Mouse (Mus musculus) forebrain, embryonic 14.5 days (tissue): ENCODE data around the gene Ndufaf2. TPM values are rescaled to one million over a fixed set of nuclear protein-coding genes. Genes with fewer than 3 reads are reported as not detected.

Experiments
- ATAC-seq: fragments of 200-750 bp; cut with Nextera tagmentation; 2 replicates; pipeline ENCODE4 v1.8.0; 2017; ENCODE audit warnings: mild to moderate bottlenecking, moderate library complexity
- DNase-seq: peaks from one replicate; pipeline ENCODE4 v3.0.0-alpha.2; 2015; ENCODE audit warnings: low spot score
- H3K27ac ChIP-seq: fragments of 300-500 bp; sonication (generic); 2 replicates; pipeline ENCODE4 v1.5.1; 2014; ENCODE audit warnings: low read depth, mild to moderate bottlenecking, control low read depth, low read length, moderate library complexity
- H3K27me3 ChIP-seq: fragments of 300-500 bp; sonication (generic); replicated peaks from 2 replicates; pipeline ENCODE4 v1.6.1; 2014; ENCODE audit warnings: low read length, control low read depth, mixed read lengths; ENCODE audit not compliant: control insufficient read depth, insufficient read depth
- H3K36me3 ChIP-seq: fragments of 300-500 bp; sonication (generic); 2 replicates; pipeline ENCODE4 v1.6.1; 2014; ENCODE audit warnings: low read length, control low read depth; ENCODE audit not compliant: control insufficient read depth, insufficient read depth
- H3K4me1 ChIP-seq: fragments of 300-500 bp; sonication (generic); 2 replicates; pipeline ENCODE4 v1.6.1; 2014; ENCODE audit warnings: antibody characterized with exemption, low read length, control low read depth; ENCODE audit not compliant: control insufficient read depth, insufficient read depth
- H3K4me2 ChIP-seq: fragments of 300-500 bp; sonication (generic); 2 replicates; pipeline ENCODE4 v1.6.1; 2014; ENCODE audit warnings: mild to moderate bottlenecking, control low read depth, low read length
- H3K4me3 ChIP-seq: fragments of 300-500 bp; sonication (generic); 2 replicates; pipeline ENCODE4 v1.5.1; 2014; ENCODE audit warnings: low read depth, low read length, control low read depth
- H3K9ac ChIP-seq: fragments of 300-500 bp; sonication (generic); 2 replicates; pipeline ENCODE4 v1.6.1; 2014; ENCODE audit warnings: mild to moderate bottlenecking, low read length, control low read depth, moderate library complexity
- H3K9me3 ChIP-seq: fragments of 300-500 bp; sonication (generic); replicated peaks from 2 replicates; pipeline ENCODE4 v1.6.1; 2016; ENCODE audit warnings: low read length, control low read depth, mixed read lengths; ENCODE audit not compliant: control insufficient read depth
- WGBS: fragments of 180-500 bp; shearing (Covaris S2); extraction: QIAGEN DNeasy Blood & Tissue Kit; methylation state at CpG from one replicate; pipeline ENCODE4 v1.1.7; 2014; 5-methylcytosine and 5-hydroxymethylcytosine counted together
- polyA plus RNA-seq: library from polyadenylated mRNA; unstranded; fragments of >200 nt; fragmentation: Nextera tagmentation; extraction: Ambion mirVana; gene quantifications from 2 replicates; pipeline ENCODE4 v1.2.1, GENCODE M21; 2014

The Ndufaf2 gene
- polyA plus RNA-seq, 1 experiment from 2014 or later = 84.5 TPM

DNA sequence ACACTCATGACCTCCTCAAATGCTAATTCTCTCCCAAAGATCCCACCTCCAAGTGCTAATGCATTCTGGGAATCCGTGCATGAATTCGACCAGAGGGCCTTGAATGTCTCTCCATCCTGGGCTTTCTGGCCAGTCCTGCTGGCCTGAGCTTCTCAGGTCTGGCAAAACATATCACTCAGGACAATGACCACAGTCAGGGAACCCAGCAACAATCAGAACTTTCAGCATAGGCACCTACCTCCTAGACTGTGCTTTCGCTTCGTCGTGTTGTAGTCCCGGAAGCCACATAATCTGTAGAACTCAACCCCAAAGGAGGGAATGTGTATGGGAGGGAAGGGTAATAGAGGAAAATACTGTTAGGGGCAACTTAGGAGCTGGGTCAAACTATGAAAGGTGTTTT, 179.0 kb downstream of the Ndufaf2 start:
- ATAC-seq = no peak
- 94% methylated on average over 6 of the region's 6 CpGs for WGBS

DNA sequence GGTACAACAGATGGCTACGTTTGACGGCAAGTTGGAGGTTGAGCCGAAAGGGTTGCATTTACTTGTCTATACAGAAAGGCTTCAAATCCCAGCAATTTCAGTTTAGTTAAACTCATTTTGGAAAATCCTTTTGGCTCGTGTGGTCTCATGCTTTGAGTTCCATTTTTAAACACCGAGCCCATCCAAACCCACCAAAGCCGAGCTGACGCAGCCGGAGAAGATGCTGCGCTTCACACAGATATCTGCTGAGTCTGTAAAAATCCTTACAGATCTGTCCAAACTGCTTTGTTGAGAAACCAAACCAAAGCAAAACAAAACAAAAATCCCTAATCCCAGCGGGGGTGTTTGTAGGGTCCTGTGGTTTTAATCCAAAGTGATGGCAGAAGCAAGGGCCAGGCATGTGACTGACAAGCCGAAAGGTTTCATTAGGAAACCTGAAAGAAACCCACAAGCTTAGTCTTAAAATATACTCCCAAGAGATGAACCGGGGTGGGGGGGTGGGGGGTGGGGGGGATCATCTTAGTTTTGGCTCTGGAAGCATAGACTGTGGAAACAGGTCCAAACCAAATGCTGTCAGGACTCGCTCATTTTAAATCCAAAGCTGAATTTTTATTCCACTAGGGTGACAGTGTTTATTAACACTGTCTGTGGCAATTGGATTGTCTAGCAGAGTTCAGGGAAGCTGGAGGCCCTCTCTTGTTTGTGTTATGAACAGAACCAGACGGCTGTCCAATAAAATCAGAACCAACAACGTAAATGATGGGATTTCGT, 181.4 kb downstream of the Ndufaf2 start:
- DNase-seq = no peak
- Histone ChIP-seq H3K4me3 (no peak overlapping the region), H3K9ac (no peak overlapping the region), H3K4me2 (no peak overlapping the region), H3K4me1 (no peaks in the 10 kb centered on the region; the same call in 1 of the 2 replicates), H3K27ac (no peak overlapping the region), H3K36me3 (no peaks in the 10 kb centered on the region), H3K9me3 (no peaks in the 10 kb centered on the region), H3K27me3 (no peaks in the 10 kb centered on the region)
- ATAC-seq = no peak
- WGBS = 86% methylated on average over 16 of the region's 16 CpGs

More for the DNA sequence above, 179.0 kb downstream of the Ndufaf2 start:
- Histone ChIP-seq H3K4me3 (no peak overlapping the region), H3K27me3 (no peaks in the 10 kb centered on the region), H3K4me1 (no peaks in the 10 kb centered on the region), H3K9ac (no peak overlapping the region), H3K9me3 (no peaks in the 10 kb centered on the region), H3K36me3 (no peaks in the 10 kb centered on the region), H3K27ac (no peak overlapping the region), H3K4me2 (no peak overlapping the region)
- DNase-seq = no peak

DNA sequence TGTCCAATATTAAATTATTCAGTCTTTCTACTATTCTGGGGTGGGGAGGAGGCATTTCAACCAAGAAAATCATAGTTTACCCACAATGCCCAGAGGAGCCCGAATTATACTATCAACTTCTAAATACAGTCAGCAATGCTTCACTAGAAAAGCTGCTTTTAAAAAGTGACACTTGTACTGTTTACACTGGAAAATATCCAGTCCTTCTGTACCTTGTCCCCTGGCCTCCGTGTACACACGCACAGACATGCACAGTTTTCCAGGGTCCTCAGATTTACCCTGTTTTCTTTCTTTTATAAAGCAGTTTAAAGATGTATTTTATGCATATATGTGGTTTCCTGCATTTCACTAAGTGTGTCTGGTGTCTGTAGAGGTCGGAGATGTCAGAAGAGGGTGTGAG, 186.0 kb downstream of the Ndufaf2 start:
- no peak overlapping the region for H3K9ac ChIP-seq
- peaks cover 18% of the 10 kb centered on the region for H3K4me1 ChIP-seq
- no peak overlapping the region for H3K4me2 ChIP-seq
- H3K36me3 ChIP-seq = no peaks in the 10 kb centered on the region
- no peak overlapping the region for H3K27ac ChIP-seq
- DNase-seq = no peak
- H3K4me3 ChIP-seq = no peak overlapping the region
- ATAC-seq = no peak
- WGBS = 91% methylated on average over 4 of the region's 4 CpGs
- H3K9me3 ChIP-seq = no peaks in the 10 kb centered on the region
- H3K27me3 ChIP-seq = no peaks in the 10 kb centered on the region

DNA sequence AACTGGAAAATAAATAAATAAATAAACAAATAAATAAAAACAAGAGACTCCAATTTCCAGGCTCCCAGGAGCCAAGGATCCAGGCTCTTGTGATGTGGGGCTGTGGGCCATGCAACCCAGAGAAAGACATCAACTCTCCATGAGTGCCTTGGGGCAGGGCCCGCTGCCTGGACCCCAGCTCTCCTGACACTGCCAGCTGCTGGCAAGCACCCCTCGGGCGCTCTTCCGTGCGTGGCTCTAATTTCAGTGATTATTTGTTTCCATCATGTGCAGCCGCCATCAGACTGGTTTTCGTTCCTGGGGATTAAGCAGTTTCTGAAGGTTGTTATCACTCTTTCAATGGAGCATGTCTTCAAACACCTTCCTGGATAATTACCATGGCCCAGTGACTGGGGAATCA, 186.6 kb downstream of the Ndufaf2 start:
- Histone ChIP-seq H3K9ac (no peak overlapping the region), H3K4me2 (no peak overlapping the region), H3K4me1 (peaks cover 18% of the 10 kb centered on the region), H3K27me3 (no peaks in the 10 kb centered on the region), H3K36me3 (no peaks in the 10 kb centered on the region), H3K27ac (no peak overlapping the region), H3K9me3 (no peaks in the 10 kb centered on the region), H3K4me3 (no peak overlapping the region)
- ATAC-seq (no peak), DNase-seq (no peak)
- 38% methylated on average over 7 of the region's 7 CpGs for WGBS

DNA sequence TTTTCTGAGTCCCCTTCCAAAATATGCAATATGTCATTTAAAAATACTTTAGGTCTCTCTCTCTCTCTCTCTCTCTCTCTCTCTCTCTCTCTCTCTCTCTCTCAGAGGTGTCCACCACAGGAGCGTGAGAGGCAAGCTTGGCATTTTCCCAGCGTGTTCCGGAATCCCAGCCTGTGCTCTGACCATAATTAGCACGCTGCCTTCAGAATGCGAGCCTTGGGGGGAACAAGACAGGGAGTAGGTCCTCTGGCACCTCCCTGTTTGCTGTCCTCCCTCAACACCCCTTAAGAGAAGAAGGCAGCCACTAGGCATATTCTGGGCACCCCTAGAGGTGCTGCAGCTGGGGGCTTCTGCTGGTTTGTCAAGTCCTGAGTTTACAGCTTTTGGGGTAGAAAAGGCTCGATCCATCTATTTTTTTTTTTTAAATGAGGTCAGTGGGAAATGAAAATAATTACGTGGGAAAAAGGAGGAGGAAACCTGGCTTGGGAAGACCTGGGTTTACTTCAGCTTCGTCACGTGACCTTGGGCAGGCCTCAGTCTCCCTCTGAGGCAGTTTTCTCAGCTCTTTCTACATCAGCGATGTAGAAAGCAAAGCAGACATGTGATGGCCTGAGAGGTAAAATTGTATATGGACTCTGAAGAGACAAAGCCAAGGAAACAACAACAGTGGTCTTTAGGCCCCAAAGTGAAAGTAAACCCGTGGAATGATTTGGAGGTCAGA, 187.8 kb downstream of the Ndufaf2 start:
- ATAC-seq (peak; percentile 62), DNase-seq (peak; percentile 70)
- Histone ChIP-seq H3K27ac (peak overlapping the region; percentile 73; the same call in 1 of the 2 replicates), H3K9ac (no peak overlapping the region), H3K36me3 (no peaks in the 10 kb centered on the region), H3K4me2 (peak overlapping the region; percentile 16; the same call in 1 of the 2 replicates), H3K4me1 (peaks cover 18% of the 10 kb centered on the region), H3K4me3 (no peak overlapping the region), H3K9me3 (no peaks in the 10 kb centered on the region), H3K27me3 (no peaks in the 10 kb centered on the region)
- WGBS = 45% methylated on average over 11 of the region's 11 CpGs

DNA sequence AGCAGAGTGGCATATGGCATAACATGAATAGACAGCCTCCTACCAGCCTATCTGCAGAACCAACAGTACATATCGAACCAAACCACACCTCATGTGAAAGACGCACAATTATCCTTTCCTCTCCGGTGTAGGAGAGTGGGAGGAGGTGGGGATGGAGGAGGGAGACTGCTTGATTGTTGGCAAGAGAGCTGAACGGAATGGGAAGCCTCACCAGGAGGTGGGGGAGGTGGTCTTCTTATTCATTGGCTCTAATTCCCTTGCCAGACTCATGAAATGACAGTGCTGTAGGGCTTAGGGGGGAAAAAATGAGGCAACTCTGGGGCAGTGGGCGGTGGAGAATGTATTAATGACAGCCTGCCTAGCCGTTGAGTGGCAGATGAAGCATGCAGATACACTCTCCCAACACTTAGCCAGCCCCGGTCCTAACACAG, 188.4 kb downstream of the Ndufaf2 start:
- H3K36me3 ChIP-seq = no peaks in the 10 kb centered on the region
- H3K9me3 ChIP-seq = no peaks in the 10 kb centered on the region
- H3K4me2 ChIP-seq = peak overlapping the region; percentile 16; the same call in 1 of the 2 replicates
- no peak overlapping the region for H3K9ac ChIP-seq
- no peak overlapping the region for H3K4me3 ChIP-seq
- peaks cover 18% of the 10 kb centered on the region for H3K4me1 ChIP-seq
- peak; percentile 85 for ATAC-seq
- DNase-seq = peak; percentile 82
- no peaks in the 10 kb centered on the region for H3K27me3 ChIP-seq
- peak overlapping the region; percentile 73 for H3K27ac ChIP-seq
- 3% methylated on average over 7 of the region's 7 CpGs for WGBS

DNA sequence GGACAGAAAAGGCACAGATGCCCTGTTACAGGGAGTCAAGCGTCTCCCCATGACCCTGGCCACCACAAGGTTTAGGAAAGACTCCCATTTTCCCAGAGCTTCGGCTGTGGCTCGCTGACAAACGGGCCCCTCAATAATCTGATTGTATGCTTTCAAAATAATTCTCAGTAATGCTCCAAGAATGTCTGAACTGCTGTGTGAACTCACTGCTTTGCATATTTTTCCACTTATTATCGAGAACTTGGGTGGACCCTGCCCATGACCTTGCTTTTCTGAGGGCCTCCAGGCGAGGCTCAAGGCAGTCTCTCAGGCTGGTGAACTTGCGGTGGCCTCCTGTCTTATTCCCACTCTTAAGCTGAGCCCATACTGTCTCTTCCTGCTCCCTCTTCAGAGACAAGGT, 193.8 kb downstream of the Ndufaf2 start:
- no peak overlapping the region for H3K9ac ChIP-seq
- WGBS = 79% methylated on average over 7 of the region's 7 CpGs
- ATAC-seq (no peak), DNase-seq (no peak)
- H3K36me3 ChIP-seq = no peaks in the 10 kb centered on the region
- H3K27me3 ChIP-seq = no peaks in the 10 kb centered on the region
- H3K9me3 ChIP-seq = no peaks in the 10 kb centered on the region
- H3K4me1 ChIP-seq = peaks cover under 1% of the 10 kb centered on the region; the same call in 1 of the 2 replicates
- no peak overlapping the region for H3K4me2 ChIP-seq
- no peak overlapping the region for H3K27ac ChIP-seq
- no peak overlapping the region for H3K4me3 ChIP-seq

DNA sequence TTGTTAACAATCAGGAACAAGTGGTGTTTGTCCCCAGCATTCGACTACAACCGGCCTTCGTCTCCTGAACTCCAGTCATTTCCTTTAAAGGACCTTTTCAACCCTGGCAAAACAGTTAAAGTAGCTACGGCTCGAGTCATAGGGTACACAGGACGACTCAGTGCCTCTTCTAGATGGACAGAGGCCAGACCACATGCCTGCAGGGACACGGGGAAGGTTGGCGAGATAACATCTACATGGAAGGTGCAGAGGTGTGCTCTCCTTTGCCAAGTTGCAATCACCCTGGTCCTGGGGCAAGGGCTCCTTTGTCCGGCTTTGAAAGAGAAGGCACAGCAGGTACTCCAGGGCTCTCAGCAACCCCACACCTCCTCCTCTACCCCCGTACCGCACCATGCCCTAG, 195.0 kb downstream of the Ndufaf2 start:
- DNase-seq (no peak), ATAC-seq (no peak)
- H3K27ac ChIP-seq = no peak overlapping the region
- 38% methylated on average over 11 of the region's 11 CpGs for WGBS
- H3K36me3 ChIP-seq = no peaks in the 10 kb centered on the region
- no peak overlapping the region for H3K4me2 ChIP-seq
- H3K27me3 ChIP-seq = no peaks in the 10 kb centered on the region
- H3K9ac ChIP-seq = no peak overlapping the region
- no peaks in the 10 kb centered on the region; the same call in 1 of the 2 replicates for H3K4me1 ChIP-seq
- H3K9me3 ChIP-seq = no peaks in the 10 kb centered on the region
- no peak overlapping the region for H3K4me3 ChIP-seq

DNA sequence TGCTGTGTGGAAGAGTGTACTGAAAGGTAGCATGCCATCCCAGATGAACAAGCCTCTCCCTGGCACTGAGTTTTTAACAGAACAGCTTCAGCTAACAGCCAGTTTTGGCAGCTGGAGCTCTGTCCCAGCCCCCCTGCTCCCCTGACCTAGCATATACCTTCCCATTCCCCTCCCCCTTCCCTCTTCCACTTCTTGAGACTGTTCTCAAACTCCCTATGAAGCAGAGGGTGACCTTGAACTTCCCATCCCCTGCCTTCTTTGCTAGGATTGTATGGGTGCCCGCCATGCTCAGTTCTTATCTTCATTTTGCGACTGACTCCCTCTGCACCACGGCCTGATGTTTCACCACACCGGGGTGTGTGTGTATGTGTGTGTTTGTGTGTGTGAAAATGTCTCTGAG, 195.7 kb downstream of the Ndufaf2 start:
- Histone ChIP-seq H3K4me1 (no peaks in the 10 kb centered on the region; the same call in 1 of the 2 replicates), H3K9me3 (no peaks in the 10 kb centered on the region), H3K4me3 (no peak overlapping the region), H3K27me3 (no peaks in the 10 kb centered on the region), H3K36me3 (no peaks in the 10 kb centered on the region), H3K9ac (no peak overlapping the region), H3K27ac (no peak overlapping the region), H3K4me2 (no peak overlapping the region)
- no peak for DNase-seq
- peak; percentile 37; the same call in 1 of the 2 replicates for ATAC-seq
- WGBS = 64% methylated on average over 4 of the region's 4 CpGs
